Comparison of ENCODE assay signal across 10 mouse cellular contexts in genomic region chr4:43507938-43508665, GRCm38 (mm10). TPM values are rescaled to one million over a fixed set of nuclear protein-coding genes. Genes with fewer than 3 reads are reported as not detected.
DNase-seq lines count a peak whose midpoint lies in the region; ATAC-seq and TF ChIP-seq lines count a peak whose summit lies in the region.
"Had no signal": no experiment of that assay in that cellular context is flagged by ENCODE, and none has a peak within 500 bp of the region (broad histone marks: within the 10 kb centered on the region; RNA-seq: fewer than 3 reads in every experiment).

No protein-coding gene starts in this region.

- peaks cover 21% of the 10 kb centered on the region for H3K4me1 ChIP-seq in kidney, adult 2 months (ENCODE audit: control insufficient read depth, insufficient read depth, low read length)
- peaks cover 35% of the 10 kb centered on the region for H3K4me1 ChIP-seq in embryonic facial prominence, embryonic 13.5 days
- peaks cover 14% of the 10 kb centered on the region; the same call in 1 of the 2 replicates for H3K4me1 ChIP-seq in kidney, postnatal 0 days (replicated peaks; ENCODE audit: insufficient read depth, low read length)
- H3K4me1 ChIP-seq in midbrain, embryonic 12.5 days, result peaks cover 18% of the 10 kb centered on the region

- 0 out of 2 replicates have a peak, but pooled peaks have one; percentile 28 for ATAC-seq in embryonic facial prominence, embryonic 13.5 days (ENCODE audit: insufficient number of reproducible peaks, insufficient read depth, low FRiP score, low TSS enrichment, low read depth)
- peak; percentile 22; the same call in 1 of the 2 replicates for ATAC-seq in kidney, postnatal 0 days (replicated peaks; ENCODE audit: low FRiP score, low read depth)
- ATAC-seq in midbrain, embryonic 12.5 days (ENCODE audit: low FRiP score, low read depth), result no peak

- H3K9me3 ChIP-seq in embryonic facial prominence, embryonic 13.5 days, result no peaks in the 10 kb centered on the region
- no peaks in the 10 kb centered on the region for H3K9me3 ChIP-seq in kidney, postnatal 0 days (replicated peaks; ENCODE audit: low read length)
- H3K9me3 ChIP-seq in midbrain, embryonic 12.5 days, result no peaks in the 10 kb centered on the region

- no peaks in the 10 kb centered on the region for H3K36me3 ChIP-seq in kidney, adult 2 months (ENCODE audit: control insufficient read depth, insufficient read depth, low read length)
- no peaks in the 10 kb centered on the region for H3K36me3 ChIP-seq in embryonic facial prominence, embryonic 13.5 days
- no peaks in the 10 kb centered on the region for H3K36me3 ChIP-seq in kidney, postnatal 0 days (ENCODE audit: insufficient read depth, low read length)
- no peaks in the 10 kb centered on the region for H3K36me3 ChIP-seq in midbrain, embryonic 12.5 days

- H3K27ac ChIP-seq in kidney, adult 2 months (ENCODE audit: insufficient read depth, low read depth, low read length), result no peak overlapping the region
- H3K27ac ChIP-seq in embryonic facial prominence, embryonic 13.5 days, result no peak overlapping the region
- H3K27ac ChIP-seq in kidney, postnatal 0 days, result no peak overlapping the region
- no peak overlapping the region for H3K27ac ChIP-seq in midbrain, embryonic 12.5 days (replicated peaks)

- no peak for TF ChIP-seq POLR2A in kidney, adult 2 months (IDR thresholded peaks at IDR 0.05; ENCODE audit: low read depth, low read length)

- H3K27me3 ChIP-seq in kidney, adult 2 months (replicated peaks; ENCODE audit: control insufficient read depth, insufficient read depth, low read length), result no peaks in the 10 kb centered on the region
- H3K27me3 ChIP-seq in embryonic facial prominence, embryonic 13.5 days, result peaks cover 24% of the 10 kb centered on the region
- H3K27me3 ChIP-seq in kidney, postnatal 0 days (ENCODE audit: insufficient read depth, low read length), result no peaks in the 10 kb centered on the region
- H3K27me3 ChIP-seq in midbrain, embryonic 12.5 days, result peaks cover 56% of the 10 kb centered on the region

- H3K4me2 ChIP-seq in embryonic facial prominence, embryonic 13.5 days, result peak overlapping the region; percentile 76
- H3K4me2 ChIP-seq in kidney, postnatal 0 days (ENCODE audit: low read length), result peak overlapping the region; percentile 85
- H3K4me2 ChIP-seq in midbrain, embryonic 12.5 days (replicated peaks), result peak overlapping the region; percentile 55

- peak overlapping the region; percentile 75 for H3K9ac ChIP-seq in embryonic facial prominence, embryonic 13.5 days
- peak overlapping the region; percentile 50; the same call in 1 of the 2 replicates for H3K9ac ChIP-seq in kidney, postnatal 0 days (ENCODE audit: low read depth, low read length)
- H3K9ac ChIP-seq in midbrain, embryonic 12.5 days (replicated peaks), result peak overlapping the region; percentile 31; the same call in 1 of the 2 replicates

- intact Hi-C loops in gastrocnemius, postnatal 14 days (cut with DNase I; ENCODE audit: low total_unique reads), result no loop called here

- 9% methylated on average over 22 of the region's 22 CpGs for WGBS in kidney, adult 2 months
- WGBS in embryonic facial prominence, embryonic 13.5 days, result 10% methylated on average over 22 of the region's 22 CpGs
- 5% methylated on average over 21 of the region's 22 CpGs for WGBS in kidney, postnatal 0 days
- 13% methylated on average over 21 of the region's 22 CpGs for WGBS in midbrain, embryonic 12.5 days

- H3K4me3 ChIP-seq in kidney, adult 2 months (ENCODE audit: insufficient read depth, low read depth, low read length), result peak overlapping the region; percentile 60
- peak overlapping the region; percentile 49 for H3K4me3 ChIP-seq in embryonic facial prominence, embryonic 13.5 days
- peak overlapping the region; percentile 44 for H3K4me3 ChIP-seq in kidney, postnatal 0 days (replicated peaks; ENCODE audit: low read depth, low read length)
- H3K4me3 ChIP-seq in midbrain, embryonic 12.5 days, result peak overlapping the region; percentile 34

- TF ChIP-seq CTCF in kidney, adult 2 months (conservative IDR thresholded peaks at IDR 0.05; ENCODE audit: insufficient read depth, insufficient read length, low read depth, low read length), result no peak
- TF ChIP-seq CTCF in kidney, postnatal 0 days (IDR thresholded peaks at IDR 0.05; ENCODE audit: low read depth), result no peak

- DNase-seq in kidney, adult 2 months, result no peak
- no peak for DNase-seq in kidney, adult 9 months
- DNase-seq in kidney, postnatal 0 days (ENCODE audit: low spot score), result peak; percentile 67
- DNase-seq in spleen, postnatal 36 days (ENCODE audit: low spot score in 2 of 2), result no peak
- DNase-seq in gastrocnemius, postnatal 14 days, result no peak
- no peak for DNase-seq in yolk sac, embryonic 10.5 days (ENCODE audit: low spot score)

RNA-seq across cellular contexts. Expression of gene Car9, which starts 1.3 kb away (rescaled TPM):
- polyA plus RNA-seq in kidney, adult 2 months (2012; rRNA removed), result 4.9 and 5.8 TPM in 2 replicates
- polyA plus RNA-seq in embryonic facial prominence, embryonic 13.5 days (2015; fragmentation: Nextera tagmentation; extraction: Ambion mirVana), result 0.81 and 1.5 TPM in 2 replicates
- polyA plus RNA-seq in kidney, postnatal 0 days (2015; fragmentation: Nextera tagmentation; extraction: Ambion mirVana), result 0.48 and 1.3 TPM in 2 replicates
- polyA plus RNA-seq in midbrain, embryonic 12.5 days (2016; fragmentation: Nextera tagmentation; extraction: Ambion mirVana), result 0.52 and 0.61 TPM in 2 replicates
- total RNA-seq in gastrocnemius, postnatal 14 days (2021), result 1 to 10 TPM; 2.1 to 2.9 TPM
- total RNA-seq: neutrophil, adult 5-6 weeks had no signal

RNA-seq across cellular contexts. Expression of gene Arhgef39, which starts 8.6 kb away (rescaled TPM):
- polyA plus RNA-seq in kidney, adult 2 months (2012; rRNA removed), result 17.3 and 26.6 TPM in 2 replicates
- 45.7 and 47.8 TPM in 2 replicates for polyA plus RNA-seq in embryonic facial prominence, embryonic 13.5 days (2015; fragmentation: Nextera tagmentation; extraction: Ambion mirVana)
- 15.2 and 15.4 TPM in 2 replicates for polyA plus RNA-seq in kidney, postnatal 0 days (2015; fragmentation: Nextera tagmentation; extraction: Ambion mirVana)
- 33.1 TPM in 2 replicates for polyA plus RNA-seq in midbrain, embryonic 12.5 days (2016; fragmentation: Nextera tagmentation; extraction: Ambion mirVana)
- 1 to 10 TPM; 1.3 to 1.6 TPM for total RNA-seq in gastrocnemius, postnatal 14 days (2021)

RNA-seq across cellular contexts. Expression of gene Ccdc107, which starts 15.4 kb away (rescaled TPM):
- polyA plus RNA-seq in kidney, adult 2 months (2012; rRNA removed), result 529 and 664 TPM in 2 replicates
- 66.2 and 73.4 TPM in 2 replicates for polyA plus RNA-seq in embryonic facial prominence, embryonic 13.5 days (2015; fragmentation: Nextera tagmentation; extraction: Ambion mirVana)
- 104 and 107 TPM in 2 replicates for polyA plus RNA-seq in kidney, postnatal 0 days (2015; fragmentation: Nextera tagmentation; extraction: Ambion mirVana)
- polyA plus RNA-seq in midbrain, embryonic 12.5 days (2016; fragmentation: Nextera tagmentation; extraction: Ambion mirVana), result 45.0 and 47.9 TPM in 2 replicates
- total RNA-seq in gastrocnemius, postnatal 14 days (2021), result 10 to 100 TPM; 25.7 to 25.9 TPM

RNA-seq across cellular contexts. Expression of gene Tpm2, which starts 15.5 kb away (rescaled TPM):
- 10.8 and 51.9 TPM in 2 replicates for polyA plus RNA-seq in kidney, adult 2 months (2012; rRNA removed)
- polyA plus RNA-seq in embryonic facial prominence, embryonic 13.5 days (2015; fragmentation: Nextera tagmentation; extraction: Ambion mirVana), result 130 and 141 TPM in 2 replicates
- polyA plus RNA-seq in kidney, postnatal 0 days (2015; fragmentation: Nextera tagmentation; extraction: Ambion mirVana), result 164 and 176 TPM in 2 replicates
- 46.0 and 61.3 TPM in 2 replicates for polyA plus RNA-seq in midbrain, embryonic 12.5 days (2016; fragmentation: Nextera tagmentation; extraction: Ambion mirVana)
- total RNA-seq in gastrocnemius, postnatal 14 days (2021), result 1,000 to 10,000 TPM; 8,430 to 9,008 TPM

RNA-seq across cellular contexts. Expression of gene Sit1, which starts 24.6 kb away (rescaled TPM):
- polyA plus RNA-seq in kidney, adult 2 months (2012; rRNA removed), result 0.23 and 1.4 TPM in 2 replicates
- polyA plus RNA-seq in embryonic facial prominence, embryonic 13.5 days (2015; fragmentation: Nextera tagmentation; extraction: Ambion mirVana), result not detected in 2 replicates
- not detected in 2 replicates for polyA plus RNA-seq in kidney, postnatal 0 days (2015; fragmentation: Nextera tagmentation; extraction: Ambion mirVana)
- polyA plus RNA-seq in midbrain, embryonic 12.5 days (2016; fragmentation: Nextera tagmentation; extraction: Ambion mirVana), result not detected in 2 replicates
- not detected for total RNA-seq in gastrocnemius, postnatal 14 days (2021)
- polyA plus RNA-seq: brain, embryonic 14.5 days had no signal
